Mouse (Mus musculus) lung, adult 18-20 months (tissue): ENCODE measurements around the gene Sar1a.
A peak's percentile ranks its signal among the peaks of the same experiment; 100 is the strongest.

Experiments used
- DNase-seq, 2 experiments: peaks; one replicate each; pipeline ENCODE4 v3.0.0; 2022; ENCODE audit warnings: mixed read lengths in 2 of 2

The Sar1a gene

GRCm38 (mm10) chr10:61680015-61680913 is at the start of gene Sar1a:
Gene Sar1a (plus strand): TSS chr10:61680299.
- DNase-seq: peak; percentile 98

GRCm38 (mm10) chr10:61632445-61632844 is 47.7 kb upstream of the Sar1a start:
- no peak for DNase-seq

GRCm38 (mm10) chr10:61637055-61637454 is 43.0 kb upstream of the Sar1a start:
- DNase-seq: no peak

- no peak for DNase-seq
Measured at GRCm38 (mm10) chr10:61640363-61640762, 39.7 kb upstream of the Sar1a start.

GRCm38 (mm10) chr10:61646557-61646956 is 33.5 kb upstream of the Sar1a start:
- no peak for DNase-seq

- peak; percentile 86 to 89 for DNase-seq
Measured at GRCm38 (mm10) chr10:61647790-61648736, 32.0 kb upstream of the Sar1a start, which contains the start of gene Ppa1. Gene Ppa1 (plus strand): TSS chr10:61648552.

- no peak for DNase-seq
Measured at GRCm38 (mm10) chr10:61648737-61649645, 31.1 kb upstream of the Sar1a start.

GRCm38 (mm10) chr10:61654105-61654504 is 26.0 kb upstream of the Sar1a start:
- DNase-seq: no peak

- DNase-seq: no peak
Measured at GRCm38 (mm10) chr10:61654691-61655090, 25.4 kb upstream of the Sar1a start.

GRCm38 (mm10) chr10:61655188-61655587 is 24.9 kb upstream of the Sar1a start:
- no peak for DNase-seq

- DNase-seq: no peak
Measured at GRCm38 (mm10) chr10:61656928-61657882, 22.9 kb upstream of the Sar1a start.

- peak in 1 of 2 experiments; percentile 18 for DNase-seq
Measured at GRCm38 (mm10) chr10:61657985-61658384, 22.1 kb upstream of the Sar1a start.

GRCm38 (mm10) chr10:61661887-61662286 is 18.2 kb upstream of the Sar1a start:
- peak in 1 of 2 experiments; percentile 32 for DNase-seq

GRCm38 (mm10) chr10:61662391-61662988 is 17.6 kb upstream of the Sar1a start:
- DNase-seq: no peak

- no peak for DNase-seq
Measured at GRCm38 (mm10) chr10:61665111-61665510, 15.0 kb upstream of the Sar1a start.

GRCm38 (mm10) chr10:61665651-61666050 is 14.4 kb upstream of the Sar1a start:
- no peak for DNase-seq

GRCm38 (mm10) chr10:61669289-61669688 is 10.8 kb upstream of the Sar1a start:
- DNase-seq: no peak

GRCm38 (mm10) chr10:61669896-61670295 is 10.2 kb upstream of the Sar1a start:
- no peak for DNase-seq

GRCm38 (mm10) chr10:61670758-61671157 is 9.3 kb upstream of the Sar1a start:
- DNase-seq: no peak

GRCm38 (mm10) chr10:61675935-61676334 is 4.2 kb upstream of the Sar1a start:
- no peak for DNase-seq

- no peak for DNase-seq
Measured at GRCm38 (mm10) chr10:61679545-61679944, 554 bp upstream of the Sar1a start.
